Mouse (Mus musculus) midbrain, embryonic 16.5 days (tissue): ENCODE results near the gene Macrod2. TPM values are rescaled to one million over a fixed set of nuclear protein-coding genes. Genes with fewer than 3 reads are reported as not detected.

Experiments used
- ATAC-seq: fragments of 200-750 bp; cut with Nextera tagmentation; 2 replicates; pipeline ENCODE4 v1.8.0; 2017; ENCODE audit warnings: moderate TSS enrichment
- H3K27ac ChIP-seq: fragments of 300-500 bp; sonication (generic); 2 replicates; pipeline ENCODE4 v1.5.1; 2014; ENCODE audit warnings: mild to moderate bottlenecking, low read length, mixed read lengths
- H3K27me3 ChIP-seq: fragments of 300-500 bp; sonication (generic); 2 replicates; pipeline ENCODE4 v1.6.1; 2014; ENCODE audit warnings: low read depth, low read length, mixed read lengths; ENCODE audit not compliant: control insufficient read depth, insufficient read depth
- H3K36me3 ChIP-seq: fragments of 300-500 bp; sonication (generic); 2 replicates; pipeline ENCODE4 v1.6.1; 2014; ENCODE audit warnings: mild to moderate bottlenecking, low read length, moderate library complexity, mixed read lengths; ENCODE audit not compliant: control insufficient read depth, insufficient read depth
- H3K4me1 ChIP-seq: fragments of 300-500 bp; sonication (generic); 2 replicates; pipeline ENCODE4 v1.6.1; 2014; ENCODE audit warnings: mild to moderate bottlenecking, low read length, mixed read lengths; ENCODE audit not compliant: control insufficient read depth, insufficient read depth
- H3K4me2 ChIP-seq: fragments of 300-500 bp; sonication (generic); 2 replicates; pipeline ENCODE4 v1.6.1; 2014; ENCODE audit warnings: mild to moderate bottlenecking, low read length, mixed read lengths
- H3K4me3 ChIP-seq: fragments of 300-500 bp; sonication (generic); 2 replicates; pipeline ENCODE4 v1.5.1; 2014; ENCODE audit warnings: low read depth, mild to moderate bottlenecking, low read length, moderate library complexity, mixed read lengths
- H3K9ac ChIP-seq: fragments of 300-500 bp; sonication (generic); 2 replicates; pipeline ENCODE4 v1.6.1; 2014; ENCODE audit warnings: low read depth, low read length, mixed read lengths
- H3K9me3 ChIP-seq: fragments of 300-500 bp; sonication (generic); replicated peaks from 2 replicates; pipeline ENCODE4 v1.6.1; 2014; ENCODE audit warnings: mild to moderate bottlenecking, low read length, mixed read lengths; ENCODE audit not compliant: control insufficient read depth, poor library complexity, severe bottlenecking
- WGBS: fragments of 180-500 bp; shearing (Covaris S2); extraction: QIAGEN DNeasy Blood & Tissue Kit; methylation state at CpG from one replicate; pipeline ENCODE4 v1.1.7; 2014; 5-methylcytosine and 5-hydroxymethylcytosine counted together
- polyA plus RNA-seq: library from polyadenylated mRNA; unstranded; fragments of >200 nt; fragmentation: Nextera tagmentation; extraction: Ambion mirVana; gene quantifications from 2 replicates; pipeline ENCODE4 v1.2.1, GENCODE M21; 2015

The Macrod2 gene
- polyA plus RNA-seq, 1 experiment from 2014 or later = 96.9 TPM

GRCm38 (mm10) chr2:141289059-141289713 lies 894.1 kb downstream of the Macrod2 start:
- no peak for ATAC-seq
- Histone ChIP-seq H3K4me2 (no peak overlapping the region), H3K4me1 (no peaks in the 10 kb centered on the region), H3K27me3 (no peaks in the 10 kb centered on the region), H3K4me3 (no peak overlapping the region), H3K9ac (no peak overlapping the region), H3K27ac (no peak overlapping the region), H3K9me3 (no peaks in the 10 kb centered on the region), H3K36me3 (no peaks in the 10 kb centered on the region)
- 73% methylated on average over 2 of the region's 2 CpGs for WGBS

- Histone ChIP-seq H3K4me2 (no peak overlapping the region), H3K4me3 (no peak overlapping the region), H3K4me1 (no peaks in the 10 kb centered on the region), H3K27ac (no peak overlapping the region), H3K27me3 (no peaks in the 10 kb centered on the region), H3K9ac (no peak overlapping the region), H3K36me3 (no peaks in the 10 kb centered on the region), H3K9me3 (no peaks in the 10 kb centered on the region)
- 64% methylated on average over 3 of the region's 3 CpGs for WGBS
- no peak for ATAC-seq
These were observed 897.7 kb downstream of the Macrod2 start for GRCm38 (mm10) chr2:141292847-141293246.

- Histone ChIP-seq H3K4me2 (no peak overlapping the region), H3K27me3 (no peaks in the 10 kb centered on the region), H3K27ac (no peak overlapping the region), H3K4me1 (no peaks in the 10 kb centered on the region), H3K9me3 (no peaks in the 10 kb centered on the region), H3K4me3 (no peak overlapping the region), H3K9ac (no peak overlapping the region), H3K36me3 (no peaks in the 10 kb centered on the region)
- ATAC-seq = no peak
- 88% methylated on average over 6 of the region's 6 CpGs for WGBS
These were observed 904.1 kb downstream of the Macrod2 start for GRCm38 (mm10) chr2:141299168-141299567.

- H3K27ac ChIP-seq = no peak overlapping the region
- ATAC-seq = no peak
- H3K4me1 ChIP-seq = no peaks in the 10 kb centered on the region
- H3K4me2 ChIP-seq = no peak overlapping the region
- H3K27me3 ChIP-seq = no peaks in the 10 kb centered on the region
- no peak overlapping the region for H3K9ac ChIP-seq
- H3K9me3 ChIP-seq = no peaks in the 10 kb centered on the region
- H3K4me3 ChIP-seq = no peak overlapping the region
- WGBS = 91% methylated on average over 2 of the region's 2 CpGs
- H3K36me3 ChIP-seq = no peaks in the 10 kb centered on the region
These were observed 905.9 kb downstream of the Macrod2 start for GRCm38 (mm10) chr2:141301030-141301429.

- Histone ChIP-seq H3K9me3 (no peaks in the 10 kb centered on the region), H3K27me3 (no peaks in the 10 kb centered on the region), H3K36me3 (no peaks in the 10 kb centered on the region), H3K4me1 (0 out of 2 replicates have a peak, but pooled peaks cover 2% of the 10 kb centered on the region), H3K4me3 (no peak overlapping the region), H3K27ac (no peak overlapping the region), H3K9ac (no peak overlapping the region), H3K4me2 (no peak overlapping the region)
- 78% methylated on average over 3 of the region's 3 CpGs for WGBS
- no peak for ATAC-seq
These were observed 913.3 kb downstream of the Macrod2 start for GRCm38 (mm10) chr2:141308406-141308805.

GRCm38 (mm10) chr2:141312136-141312948 lies 917.2 kb downstream of the Macrod2 start:
- H3K4me3 ChIP-seq = no peak overlapping the region
- H3K27me3 ChIP-seq = no peaks in the 10 kb centered on the region
- no peaks in the 10 kb centered on the region for H3K9me3 ChIP-seq
- 0 out of 2 replicates have a peak, but pooled peaks cover 2% of the 10 kb centered on the region for H3K4me1 ChIP-seq
- H3K4me2 ChIP-seq = no peak overlapping the region
- H3K36me3 ChIP-seq = no peaks in the 10 kb centered on the region
- 16% methylated on average over 10 of the region's 10 CpGs for WGBS
- no peak overlapping the region for H3K27ac ChIP-seq
- peak; percentile 70; the same call in 1 of the 2 replicates for ATAC-seq
- H3K9ac ChIP-seq = no peak overlapping the region

GRCm38 (mm10) chr2:141315349-141315748 lies 920.2 kb downstream of the Macrod2 start:
- no peak overlapping the region for H3K4me2 ChIP-seq
- no peaks in the 10 kb centered on the region for H3K9me3 ChIP-seq
- H3K4me1 ChIP-seq = 0 out of 2 replicates have a peak, but pooled peaks cover 2% of the 10 kb centered on the region
- H3K36me3 ChIP-seq = no peaks in the 10 kb centered on the region
- 94% methylated on average over 3 of the region's 3 CpGs for WGBS
- H3K27ac ChIP-seq = no peak overlapping the region
- ATAC-seq = no peak
- no peaks in the 10 kb centered on the region for H3K27me3 ChIP-seq
- H3K4me3 ChIP-seq = no peak overlapping the region
- H3K9ac ChIP-seq = no peak overlapping the region

GRCm38 (mm10) chr2:141323956-141324460 lies 928.9 kb downstream of the Macrod2 start:
- Histone ChIP-seq H3K36me3 (no peaks in the 10 kb centered on the region), H3K9ac (no peak overlapping the region), H3K27me3 (no peaks in the 10 kb centered on the region), H3K27ac (no peak overlapping the region), H3K4me3 (no peak overlapping the region), H3K4me1 (no peaks in the 10 kb centered on the region), H3K9me3 (no peaks in the 10 kb centered on the region), H3K4me2 (no peak overlapping the region)
- ATAC-seq = no peak
- WGBS = 62% methylated on average over 7 of the region's 7 CpGs

- no peak overlapping the region for H3K9ac ChIP-seq
- 85% methylated on average over 6 of the region's 6 CpGs for WGBS
- H3K27ac ChIP-seq = no peak overlapping the region
- no peaks in the 10 kb centered on the region for H3K27me3 ChIP-seq
- no peaks in the 10 kb centered on the region for H3K36me3 ChIP-seq
- no peaks in the 10 kb centered on the region for H3K4me1 ChIP-seq
- H3K9me3 ChIP-seq = no peaks in the 10 kb centered on the region
- H3K4me2 ChIP-seq = no peak overlapping the region
- ATAC-seq = no peak
- H3K4me3 ChIP-seq = no peak overlapping the region
These were observed 932.2 kb downstream of the Macrod2 start for GRCm38 (mm10) chr2:141327296-141327695.
